8 mouse cellular contexts compared by ENCODE assay signal in genomic region chr9:22327475-22328387, GRCm38 (mm10). TPM values are rescaled to one million over a fixed set of nuclear protein-coding genes. Genes with fewer than 3 reads are reported as not detected.
A peak's percentile ranks its signal among the peaks of the same experiment; 100 is the strongest.
DNase-seq lines count a peak whose midpoint lies in the region; ATAC-seq and TF ChIP-seq lines count a peak whose summit lies in the region.

No protein-coding gene starts in this region.

- no peak overlapping the region for H3K27ac ChIP-seq in hindbrain, embryonic 11.5 days (ENCODE audit: low read depth, low read length)
- peak overlapping the region; percentile 83 for H3K27ac ChIP-seq in lung, postnatal 0 days (ENCODE audit: low read length)

- peak overlapping the region; percentile 51 for H3K9ac ChIP-seq in hindbrain, embryonic 11.5 days (ENCODE audit: low read depth, low read length)
- peak overlapping the region; percentile 46 for H3K9ac ChIP-seq in lung, postnatal 0 days (replicated peaks; ENCODE audit: low read depth)

- TF ChIP-seq EP300 in lung, postnatal 0 days (IDR thresholded peaks at IDR 0.05): no peak

- no peaks in the 10 kb centered on the region for H3K27me3 ChIP-seq in hindbrain, embryonic 11.5 days (ENCODE audit: control insufficient read depth, insufficient read depth, low read length)
- no peaks in the 10 kb centered on the region for H3K27me3 ChIP-seq in lung, postnatal 0 days (replicated peaks; ENCODE audit: insufficient read depth, low read length)

- peak; percentile 97 for TF ChIP-seq CTCF in lung, postnatal 0 days (IDR thresholded peaks at IDR 0.05)

- H3K4me3 ChIP-seq in hindbrain, embryonic 11.5 days (ENCODE audit: low read depth, low read length): peak overlapping the region; percentile 42
- peak overlapping the region; percentile 53 for H3K4me3 ChIP-seq in lung, postnatal 0 days (ENCODE audit: low read depth, low read length)

- peak overlapping the region; percentile 91 for H3K4me2 ChIP-seq in hindbrain, embryonic 11.5 days (replicated peaks; ENCODE audit: low read depth, low read length)
- H3K4me2 ChIP-seq in lung, postnatal 0 days (replicated peaks; ENCODE audit: low read depth, low read length): peak overlapping the region; percentile 90

- WGBS in hindbrain, embryonic 11.5 days: 1% methylated on average over 32 of the region's 32 CpGs
- WGBS in lung, postnatal 0 days: 1% methylated on average over 32 of the region's 32 CpGs

- DNase-seq in MN1 (ENCODE audit: low spot score): peak; percentile 53
- DNase-seq in cerebellum, postnatal 10 days: peak; percentile 94 to 95
- DNase-seq in frontal cortex, postnatal 10 days (ENCODE audit: low spot score in 2 of 2): peak; percentile 63 to 79
- peak; percentile 91 for DNase-seq in hindbrain, embryonic 11.5 days (ENCODE audit: low spot score)
- DNase-seq in layer of hippocampus, postnatal 10 days (ENCODE audit: low spot score in 2 of 2): peak; percentile 85 to 89
- DNase-seq in lung, postnatal 0 days (ENCODE audit: low spot score): peak; percentile 92
- peak; percentile 73 for DNase-seq in ovary, postnatal 10 days (ENCODE audit: low spot score)
- DNase-seq in thymus, postnatal 0 days (ENCODE audit: low spot score): peak; percentile 88

- H3K36me3 ChIP-seq in hindbrain, embryonic 11.5 days (ENCODE audit: control insufficient read depth, insufficient read depth, low read length): no peaks in the 10 kb centered on the region
- H3K36me3 ChIP-seq in lung, postnatal 0 days (ENCODE audit: insufficient read depth, low read length): no peaks in the 10 kb centered on the region

- H3K9me3 ChIP-seq in hindbrain, embryonic 11.5 days (ENCODE audit: control insufficient read depth, low read length): no peaks in the 10 kb centered on the region
- no peaks in the 10 kb centered on the region for H3K9me3 ChIP-seq in lung, postnatal 0 days (ENCODE audit: low read length)

- ATAC-seq in hindbrain, embryonic 11.5 days (ENCODE audit: low FRiP score): peak; percentile 96
- ATAC-seq in lung, postnatal 0 days: peak; percentile 92

- peaks cover 3% of the 10 kb centered on the region; the same call in 1 of the 2 replicates for H3K4me1 ChIP-seq in hindbrain, embryonic 11.5 days (replicated peaks; ENCODE audit: control insufficient read depth, insufficient read depth, low read length)
- H3K4me1 ChIP-seq in lung, postnatal 0 days (ENCODE audit: insufficient read depth, low read depth, low read length): peaks cover 5% of the 10 kb centered on the region; the same call in 1 of the 2 replicates

RNA-seq across cellular contexts. Expression of gene Zfp810, which starts 20.3 kb away (rescaled TPM):
- polyA plus RNA-seq in hindbrain, embryonic 11.5 days (2014; fragmentation: Nextera tagmentation; extraction: Ambion mirVana): 25.5 and 34.1 TPM in 2 replicates
- 10 to 100 TPM; 18.7 to 25.4 TPM for total RNA-seq in layer of hippocampus, postnatal 10 days (2021)
- 13.6 and 15.3 TPM in 2 replicates for polyA plus RNA-seq in lung, postnatal 0 days (2015; fragmentation: Nextera tagmentation; extraction: Ambion mirVana)
- 17.0 and 17.7 TPM in 2 replicates for polyA plus RNA-seq in thymus, postnatal 0 days (2015; fragmentation: Nextera tagmentation; extraction: Ambion mirVana)
